Mouse (Mus musculus) kidney, adult 2 months (tissue): ENCODE measurements around the gene Gnl3.

Source experiments
- CTCF ChIP-seq: fragments of 200-500 bp; conservative IDR thresholded peaks from 2 replicates; pipeline ENCODE4 v1.5.1; 2011; ENCODE audit warnings: low read depth, mild to moderate bottlenecking, control low read depth, low read length, moderate library complexity, mixed read lengths; ENCODE audit not compliant: insufficient read depth, insufficient read length
- POLR2A ChIP-seq: fragments of 200-500 bp; IDR thresholded peaks from one replicate; pipeline ENCODE4 v1.6.1; 2011; ENCODE audit warnings: low read depth, low read length, control low read depth

DNA sequence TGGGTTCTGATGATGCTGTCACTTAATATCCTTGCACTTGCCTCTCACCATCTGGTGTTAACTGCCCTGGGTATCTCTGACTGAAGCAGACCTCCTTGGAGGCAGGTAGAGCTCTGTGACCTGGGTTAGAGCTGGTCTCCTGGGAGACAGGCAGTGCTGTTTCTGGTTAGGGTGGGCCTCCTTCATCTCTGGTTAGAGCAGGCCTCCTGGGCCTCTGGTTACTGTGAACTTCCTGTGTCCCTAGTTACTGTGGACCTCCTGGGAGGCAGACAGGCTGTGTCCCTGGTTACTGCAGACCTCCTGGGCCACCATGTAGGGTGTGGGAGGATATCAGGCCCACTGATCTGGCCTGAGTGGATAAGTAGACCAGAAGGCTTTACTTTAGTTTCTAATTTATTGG is 22.5 kb downstream of the Gnl3 start:
- TF ChIP-seq CTCF, result no peak
- TF ChIP-seq POLR2A, result no peak
